Mouse (Mus musculus) neural tube, embryonic 11.5 days (tissue): Measurements from ENCODE around the gene Ern1. TPM values are rescaled to one million over a fixed set of nuclear protein-coding genes. Genes with fewer than 3 reads are reported as not detected.

ENCODE experiments used
- ATAC-seq: fragments of 200-750 bp; cut with Nextera tagmentation; 2 replicates; pipeline ENCODE4 v1.8.0; 2017; ENCODE audit warnings: moderate number of reproducible peaks, mild to moderate bottlenecking, moderate TSS enrichment, moderate library complexity; ENCODE audit not compliant: insufficient read depth, low FRiP score, low TSS enrichment
- DNase-seq: peaks from one replicate; pipeline ENCODE4 v3.0.0-alpha.2; 2015; ENCODE audit warnings: low spot score
- H3K27ac ChIP-seq: fragments of 300-500 bp; sonication (generic); 2 replicates; pipeline ENCODE4 v1.5.1; 2014; ENCODE audit warnings: low read depth, mild to moderate bottlenecking, low read length
- H3K27me3 ChIP-seq: fragments of 300-500 bp; sonication (generic); 2 replicates; pipeline ENCODE4 v1.6.1; 2014; ENCODE audit warnings: mild to moderate bottlenecking, low read length, mixed read lengths; ENCODE audit not compliant: control insufficient read depth, insufficient read depth
- H3K36me3 ChIP-seq: fragments of 300-500 bp; sonication (generic); 2 replicates; pipeline ENCODE4 v1.6.1; 2014; ENCODE audit warnings: mild to moderate bottlenecking, low read length, moderate library complexity, mixed read lengths; ENCODE audit not compliant: control insufficient read depth, insufficient read depth
- H3K4me1 ChIP-seq: fragments of 300-500 bp; sonication (generic); 2 replicates; pipeline ENCODE4 v1.6.1; 2014; ENCODE audit warnings: low read length, mixed read lengths; ENCODE audit not compliant: control insufficient read depth, insufficient read depth
- H3K4me2 ChIP-seq: fragments of 300-500 bp; sonication (generic); 2 replicates; pipeline ENCODE4 v1.6.1; 2014; ENCODE audit warnings: low read depth, mild to moderate bottlenecking, moderate library complexity
- H3K4me3 ChIP-seq: fragments of 300-500 bp; sonication (generic); 2 replicates; pipeline ENCODE4 v1.5.1; 2014; ENCODE audit warnings: low read depth, low read length
- H3K9ac ChIP-seq: fragments of 300-500 bp; sonication (generic); 2 replicates; pipeline ENCODE4 v1.6.1; 2014; ENCODE audit warnings: mild to moderate bottlenecking, low read length
- H3K9me3 ChIP-seq: fragments of 300-500 bp; sonication (generic); 2 replicates; pipeline ENCODE4 v1.6.1; 2016; ENCODE audit warnings: low read length; ENCODE audit not compliant: control insufficient read depth
- WGBS: fragments of 180-500 bp; shearing (Covaris S2); extraction: QIAGEN DNeasy Blood & Tissue Kit; methylation state at CpG from one replicate; pipeline ENCODE4 v1.1.7; 2014; 5-methylcytosine and 5-hydroxymethylcytosine counted together
- polyA plus RNA-seq: library from polyadenylated mRNA; unstranded; fragments of >200 nt; fragmentation: Nextera tagmentation; extraction: Ambion mirVana; gene quantifications from 2 replicates; pipeline ENCODE4 v1.2.1, GENCODE M21; 2014

Gene Ern1
- polyA plus RNA-seq, 1 experiment from 2014 or later = 6.6 TPM

- Histone ChIP-seq H3K36me3 (no peaks in the 10 kb centered on the region), H3K9ac (no peak overlapping the region), H3K4me1 (no peaks in the 10 kb centered on the region), H3K4me2 (no peak overlapping the region), H3K4me3 (no peak overlapping the region), H3K27ac (no peak overlapping the region), H3K9me3 (no peaks in the 10 kb centered on the region), H3K27me3 (no peaks in the 10 kb centered on the region)
- ATAC-seq (no peak), DNase-seq (no peak)
- 96% methylated on average over 4 of the region's 4 CpGs for WGBS
Observed at GRCm38 (mm10) chr11:106426447-106426846, 61.2 kb downstream of the Ern1 start.

GRCm38 (mm10) chr11:106425201-106425600, 62.5 kb downstream of the Ern1 start:
- no peak overlapping the region for H3K4me2 ChIP-seq
- no peak for ATAC-seq
- no peaks in the 10 kb centered on the region for H3K9me3 ChIP-seq
- no peaks in the 10 kb centered on the region for H3K27me3 ChIP-seq
- no peaks in the 10 kb centered on the region for H3K4me1 ChIP-seq
- no peak overlapping the region for H3K9ac ChIP-seq
- 88% methylated on average over 5 of the region's 5 CpGs for WGBS
- no peak for DNase-seq
- no peaks in the 10 kb centered on the region for H3K36me3 ChIP-seq
- no peak overlapping the region for H3K27ac ChIP-seq
- H3K4me3 ChIP-seq = no peak overlapping the region

GRCm38 (mm10) chr11:106419262-106420102, 68.2 kb downstream of the Ern1 start:
- Histone ChIP-seq H3K36me3 (no peaks in the 10 kb centered on the region), H3K27ac (no peak overlapping the region), H3K4me1 (no peaks in the 10 kb centered on the region), H3K27me3 (no peaks in the 10 kb centered on the region), H3K4me3 (no peak overlapping the region), H3K9ac (no peak overlapping the region), H3K9me3 (no peaks in the 10 kb centered on the region), H3K4me2 (no peak overlapping the region)
- DNase-seq = no peak
- no peak for ATAC-seq
- WGBS = 78% methylated on average over 9 of the region's 9 CpGs

GRCm38 (mm10) chr11:106418622-106419196, 68.9 kb downstream of the Ern1 start:
- no peak for ATAC-seq
- no peaks in the 10 kb centered on the region for H3K36me3 ChIP-seq
- H3K4me2 ChIP-seq = no peak overlapping the region
- H3K9me3 ChIP-seq = no peaks in the 10 kb centered on the region
- H3K4me3 ChIP-seq = no peak overlapping the region
- no peak overlapping the region for H3K9ac ChIP-seq
- H3K27ac ChIP-seq = no peak overlapping the region
- no peaks in the 10 kb centered on the region for H3K4me1 ChIP-seq
- no peaks in the 10 kb centered on the region for H3K27me3 ChIP-seq
- WGBS = 36% methylated on average over 4 of the region's 4 CpGs
- peak; percentile 88 for DNase-seq

GRCm38 (mm10) chr11:106417860-106418259, 69.8 kb downstream of the Ern1 start:
- H3K27me3 ChIP-seq = no peaks in the 10 kb centered on the region
- no peak overlapping the region for H3K27ac ChIP-seq
- H3K4me3 ChIP-seq = no peak overlapping the region
- no peak for ATAC-seq
- no peak overlapping the region for H3K9ac ChIP-seq
- 89% methylated on average over 2 of the region's 2 CpGs for WGBS
- H3K36me3 ChIP-seq = no peaks in the 10 kb centered on the region
- DNase-seq = no peak
- no peaks in the 10 kb centered on the region for H3K4me1 ChIP-seq
- no peak overlapping the region for H3K4me2 ChIP-seq
- no peaks in the 10 kb centered on the region for H3K9me3 ChIP-seq

- 85% methylated on average over 3 of the region's 3 CpGs for WGBS
- H3K27me3 ChIP-seq = no peaks in the 10 kb centered on the region
- no peaks in the 10 kb centered on the region for H3K9me3 ChIP-seq
- ATAC-seq (no peak), DNase-seq (no peak)
- H3K36me3 ChIP-seq = no peaks in the 10 kb centered on the region
- H3K27ac ChIP-seq = no peak overlapping the region
- no peak overlapping the region for H3K4me3 ChIP-seq
- H3K4me2 ChIP-seq = no peak overlapping the region
- no peaks in the 10 kb centered on the region for H3K4me1 ChIP-seq
- H3K9ac ChIP-seq = no peak overlapping the region
Observed at GRCm38 (mm10) chr11:106416331-106416730, 71.3 kb downstream of the Ern1 start.

GRCm38 (mm10) chr11:106412641-106413360, 74.9 kb downstream of the Ern1 start:
- H3K36me3 ChIP-seq = no peaks in the 10 kb centered on the region
- H3K27ac ChIP-seq = no peak overlapping the region
- H3K9ac ChIP-seq = no peak overlapping the region
- ATAC-seq (no peak), DNase-seq (no peak)
- H3K27me3 ChIP-seq = no peaks in the 10 kb centered on the region
- H3K4me2 ChIP-seq = no peak overlapping the region
- no peaks in the 10 kb centered on the region for H3K9me3 ChIP-seq
- H3K4me1 ChIP-seq = no peaks in the 10 kb centered on the region
- WGBS = 89% methylated on average over 3 of the region's 3 CpGs
- H3K4me3 ChIP-seq = no peak overlapping the region

- 92% methylated on average over 2 of the region's 2 CpGs for WGBS
- H3K27ac ChIP-seq = no peak overlapping the region
- DNase-seq (no peak), ATAC-seq (no peak)
- no peak overlapping the region for H3K4me3 ChIP-seq
- H3K9me3 ChIP-seq = no peaks in the 10 kb centered on the region
- H3K4me2 ChIP-seq = no peak overlapping the region
- H3K36me3 ChIP-seq = no peaks in the 10 kb centered on the region; the same call in 1 of the 2 replicates
- no peaks in the 10 kb centered on the region for H3K27me3 ChIP-seq
- no peak overlapping the region for H3K9ac ChIP-seq
- H3K4me1 ChIP-seq = no peaks in the 10 kb centered on the region
Observed at GRCm38 (mm10) chr11:106411157-106411556, 76.5 kb downstream of the Ern1 start.
